Mouse (Mus musculus) kidney, adult 2 months (tissue): ENCODE data around the gene Rfx2. TPM values are rescaled to one million over a fixed set of nuclear protein-coding genes. Genes with fewer than 3 reads are reported as not detected.

ENCODE experiments used
- DNase-seq: peaks from one replicate; pipeline ENCODE4 v3.0.0; 2021
- H3K27ac ChIP-seq: fragments of 200-500 bp; 2 replicates; pipeline ENCODE4 v1.5.1; 2012; ENCODE audit warnings: low read depth, low read length, control low read depth, inconsistent platforms; ENCODE audit not compliant: insufficient read depth
- H3K27me3 ChIP-seq: fragments of 200-500 bp; replicated peaks from 2 replicates; pipeline ENCODE4 v1.6.1; 2012; ENCODE audit warnings: mild to moderate bottlenecking, moderate library complexity, low read length, inconsistent platforms; ENCODE audit not compliant: control insufficient read depth, insufficient read depth
- H3K36me3 ChIP-seq: fragments of 200-500 bp; 2 replicates; pipeline ENCODE4 v1.6.1; 2012; ENCODE audit warnings: mild to moderate bottlenecking, moderate library complexity, low read length, inconsistent platforms; ENCODE audit not compliant: control insufficient read depth, insufficient read depth
- H3K4me1 ChIP-seq: fragments of 200-500 bp; 2 replicates; pipeline ENCODE4 v1.6.1; 2011; ENCODE audit warnings: low read length; ENCODE audit not compliant: control insufficient read depth, insufficient read depth
- H3K4me3 ChIP-seq: fragments of 200-500 bp; 2 replicates; pipeline ENCODE4 v1.5.1; 2011; ENCODE audit warnings: mild to moderate bottlenecking, low read depth, low read length, control low read depth; ENCODE audit not compliant: insufficient read depth
- CTCF ChIP-seq: fragments of 200-500 bp; conservative IDR thresholded peaks from 2 replicates; pipeline ENCODE4 v1.5.1; 2011; ENCODE audit warnings: low read depth, mild to moderate bottlenecking, control low read depth, low read length, moderate library complexity, mixed read lengths; ENCODE audit not compliant: insufficient read depth, insufficient read length
- POLR2A ChIP-seq: fragments of 200-500 bp; IDR thresholded peaks from one replicate; pipeline ENCODE4 v1.6.1; 2011; ENCODE audit warnings: low read depth, low read length, control low read depth
- WGBS: fragments of 180-500 bp; shearing (Covaris S2); methylation state at CpG from one replicate; pipeline ENCODE4 v1.1.7; 2018; 5-methylcytosine and 5-hydroxymethylcytosine counted together
- polyA plus RNA-seq: library from polyadenylated mRNA; depleted of rRNA; stranded (reverse); fragments of >200 nt; gene quantifications from 2 replicates; pipeline ENCODE4 v1.2.3, GENCODE M21; 2012

Rfx2 gene
- polyA plus RNA-seq, 1 experiment = 4.8 TPM

DNA sequence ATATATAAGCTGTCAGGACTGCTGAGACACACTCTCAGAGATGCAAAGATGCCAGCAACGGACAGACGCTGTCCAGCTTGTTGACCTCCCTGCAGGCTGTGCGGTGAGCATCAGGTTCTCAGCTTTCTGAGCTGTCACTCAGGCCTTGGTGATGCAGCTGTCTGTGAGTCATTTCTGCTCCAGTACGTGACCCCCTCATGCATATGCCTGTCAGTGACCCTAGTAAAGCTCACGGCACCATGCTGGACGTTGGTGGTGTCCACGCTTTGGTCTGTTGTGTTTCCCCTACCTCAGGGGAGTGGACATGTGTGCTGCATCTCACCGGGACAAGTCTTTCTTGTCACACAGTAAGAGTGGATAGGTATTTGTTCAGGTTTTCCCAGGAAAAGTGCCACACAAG is 41.0 kb upstream of the Rfx2 start:
- Histone ChIP-seq H3K4me1 (no peaks in the 10 kb centered on the region), H3K4me3 (no peak overlapping the region), H3K27ac (no peak overlapping the region), H3K36me3 (no peaks in the 10 kb centered on the region), H3K27me3 (no peaks in the 10 kb centered on the region)
- no peak for TF ChIP-seq CTCF
- no peak for DNase-seq
- 59% methylated on average over 8 of the region's 8 CpGs for WGBS

DNA sequence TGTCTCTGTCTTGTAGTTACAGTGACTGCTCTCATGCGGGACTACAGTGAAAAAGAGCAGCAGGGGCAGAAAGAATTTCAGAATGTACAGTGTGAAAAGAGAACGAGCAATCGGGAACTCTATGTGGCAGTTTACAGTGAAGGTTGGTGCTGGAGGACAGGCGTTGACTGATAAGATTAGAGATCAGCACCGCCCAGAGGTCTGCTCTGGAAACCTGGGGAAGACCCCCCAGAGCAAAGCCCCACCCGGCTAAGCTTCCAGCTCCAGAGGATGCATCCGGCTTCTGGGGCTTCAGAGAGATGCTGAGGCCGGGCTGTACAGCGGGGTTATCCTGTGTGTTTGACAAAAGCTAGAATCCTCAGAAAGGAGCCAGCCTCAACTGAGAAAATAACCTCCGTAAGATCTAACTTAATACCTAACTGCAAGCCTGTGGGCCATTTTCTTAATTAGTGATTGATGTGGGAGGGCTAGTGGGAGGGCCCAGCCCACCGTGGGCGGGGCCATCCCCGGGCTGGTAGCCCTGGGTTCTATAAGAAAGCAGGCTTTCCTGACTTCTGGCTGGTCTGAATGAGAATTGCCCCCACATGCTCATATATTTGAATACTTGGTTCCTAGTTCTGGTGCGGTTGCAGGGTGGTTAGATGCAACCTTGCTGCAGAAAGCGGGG is 39.6 kb upstream of the Rfx2 start:
- Histone ChIP-seq H3K27ac (no peak overlapping the region), H3K4me3 (no peak overlapping the region), H3K27me3 (no peaks in the 10 kb centered on the region), H3K36me3 (no peaks in the 10 kb centered on the region), H3K4me1 (no peaks in the 10 kb centered on the region)
- no peak for DNase-seq
- WGBS = 69% methylated on average over 15 of the region's 15 CpGs
- TF ChIP-seq CTCF = no peak
- no peak for TF ChIP-seq POLR2A

DNA sequence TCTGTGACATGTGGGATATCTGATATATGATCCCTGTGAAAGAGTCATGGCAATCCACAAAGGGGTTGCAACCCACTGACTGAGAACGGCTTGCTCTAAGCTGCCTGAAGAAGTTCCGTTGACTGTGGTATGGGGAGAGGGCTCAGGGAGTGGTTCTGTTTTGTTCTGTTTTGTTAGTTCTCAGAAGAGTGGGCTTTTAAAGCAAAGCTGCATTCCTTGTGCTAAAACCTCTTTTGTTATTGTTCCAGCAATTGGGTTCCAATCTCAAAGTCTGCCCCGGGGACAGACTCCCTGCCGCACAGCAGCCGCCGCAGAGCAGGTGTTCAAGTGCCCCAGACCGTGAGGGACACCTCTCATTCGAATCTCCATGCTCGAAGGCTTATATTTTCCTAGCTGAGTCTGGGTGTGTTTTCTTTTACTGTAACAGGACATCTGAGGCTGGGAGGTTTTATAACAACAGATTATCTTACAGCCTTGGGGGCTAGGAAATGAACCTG is 38.7 kb upstream of the Rfx2 start:
- no peak overlapping the region for H3K27ac ChIP-seq
- DNase-seq = no peak
- H3K4me3 ChIP-seq = no peak overlapping the region
- TF ChIP-seq CTCF (no peak), POLR2A (no peak)
- H3K4me1 ChIP-seq = no peaks in the 10 kb centered on the region
- WGBS = 57% methylated on average over 9 of the region's 9 CpGs
- H3K27me3 ChIP-seq = no peaks in the 10 kb centered on the region
- no peaks in the 10 kb centered on the region for H3K36me3 ChIP-seq

DNA sequence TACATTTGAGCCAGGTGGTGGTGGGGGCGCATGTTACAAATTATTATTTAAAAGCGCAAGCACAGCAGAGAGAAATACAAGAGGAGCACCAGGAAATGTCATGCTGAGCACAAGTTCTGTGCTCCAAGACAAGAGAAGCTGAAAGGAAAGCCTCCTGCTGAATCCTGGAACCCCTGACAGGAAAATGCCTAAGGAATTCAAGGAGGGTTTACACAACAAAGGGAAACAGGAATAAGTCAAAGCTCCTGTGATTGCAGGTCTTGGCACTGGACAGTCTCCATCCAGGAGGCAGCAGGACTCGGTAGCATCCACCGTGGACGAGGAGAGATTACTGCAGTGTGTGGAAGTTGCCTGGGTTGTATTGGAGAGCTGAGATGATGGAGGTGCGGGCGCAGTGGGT is 35.3 kb upstream of the Rfx2 start:
- H3K27ac ChIP-seq = no peak overlapping the region
- DNase-seq = no peak
- no peaks in the 10 kb centered on the region for H3K4me1 ChIP-seq
- H3K27me3 ChIP-seq = no peaks in the 10 kb centered on the region
- TF ChIP-seq CTCF (no peak), POLR2A (no peak)
- no peaks in the 10 kb centered on the region for H3K36me3 ChIP-seq
- H3K4me3 ChIP-seq = no peak overlapping the region
- 76% methylated on average over 7 of the region's 7 CpGs for WGBS

DNA sequence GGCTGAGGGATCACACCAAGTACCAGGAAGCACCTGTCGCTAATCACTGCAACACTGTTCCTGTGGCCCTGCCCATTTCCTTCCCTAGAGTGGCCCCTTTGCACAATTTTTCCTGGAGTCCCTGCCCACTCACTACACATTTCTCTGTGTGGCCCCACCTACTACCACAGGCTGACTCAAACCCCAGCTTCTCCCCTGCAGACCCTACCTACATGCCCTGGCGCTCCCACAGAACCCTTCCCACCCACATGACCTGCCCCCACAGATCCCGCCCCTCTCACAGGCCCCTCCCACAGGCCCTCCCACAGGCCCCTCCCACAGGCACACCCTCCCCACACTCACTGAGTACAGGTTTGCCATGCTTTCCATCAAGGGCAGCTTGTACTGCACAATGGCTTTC is 30.4 kb upstream of the Rfx2 start:
- WGBS = 56% methylated on average over 3 of the region's 3 CpGs
- DNase-seq = no peak
- no peak for TF ChIP-seq CTCF
- TF ChIP-seq POLR2A = no peak
- Histone ChIP-seq H3K4me1 (no peaks in the 10 kb centered on the region), H3K27me3 (no peaks in the 10 kb centered on the region), H3K4me3 (no peak overlapping the region), H3K36me3 (no peaks in the 10 kb centered on the region), H3K27ac (no peak overlapping the region)

DNA sequence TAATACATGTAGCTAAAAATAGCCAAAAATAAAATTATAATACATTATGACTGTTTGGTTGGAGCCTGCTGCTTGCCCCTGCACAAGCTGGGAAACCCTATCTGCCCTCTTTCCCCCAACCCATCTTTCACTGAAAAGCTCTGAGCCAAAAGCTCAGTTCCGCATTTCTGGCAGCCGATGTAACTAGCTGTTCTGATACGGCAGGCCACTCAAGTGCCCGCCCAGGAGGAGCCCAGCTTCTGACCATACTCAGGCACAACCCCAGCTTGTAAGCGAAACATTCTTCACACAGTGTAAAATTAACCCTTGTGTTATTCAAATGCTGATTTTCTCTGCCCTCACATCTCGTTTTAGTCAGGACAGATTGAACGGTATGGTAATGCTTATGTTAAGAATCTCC is 28.1 kb upstream of the Rfx2 start:
- 40% methylated on average over 7 of the region's 7 CpGs for WGBS
- no peak for TF ChIP-seq CTCF
- no peak for TF ChIP-seq POLR2A

DNA sequence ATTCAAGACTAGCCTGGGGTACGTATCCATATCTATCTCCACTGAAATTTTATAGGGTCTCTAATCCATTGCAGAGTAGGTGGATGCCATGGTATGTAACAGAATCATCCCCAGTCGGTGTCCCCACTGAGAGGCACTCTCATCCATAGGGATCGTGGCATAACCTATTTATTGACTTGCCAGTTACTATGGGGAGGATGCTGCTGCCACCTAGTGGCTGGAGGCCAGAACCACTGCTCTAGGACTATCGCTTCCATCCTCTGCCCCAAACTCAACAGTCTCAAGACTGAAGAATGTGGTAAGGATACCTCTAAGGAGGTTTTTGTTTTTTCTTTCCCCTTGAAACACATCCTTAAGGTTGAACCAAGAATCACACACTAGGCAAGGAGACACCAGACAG is 27.4 kb upstream of the Rfx2 start:
- WGBS = 48% methylated on average over 4 of the region's 4 CpGs
- TF ChIP-seq POLR2A = no peak
- peak; percentile 96 for TF ChIP-seq CTCF

More for the DNA sequence above, 28.1 kb upstream of the Rfx2 start:
- no peak overlapping the region for H3K27ac ChIP-seq
- no peak overlapping the region for H3K4me3 ChIP-seq
- DNase-seq = no peak
- no peaks in the 10 kb centered on the region for H3K27me3 ChIP-seq
- H3K4me1 ChIP-seq = no peaks in the 10 kb centered on the region
- no peaks in the 10 kb centered on the region for H3K36me3 ChIP-seq

More for the DNA sequence above, 27.4 kb upstream of the Rfx2 start:
- no peak overlapping the region for H3K27ac ChIP-seq
- H3K36me3 ChIP-seq = no peaks in the 10 kb centered on the region
- H3K4me1 ChIP-seq = no peaks in the 10 kb centered on the region
- no peak overlapping the region for H3K4me3 ChIP-seq
- no peaks in the 10 kb centered on the region for H3K27me3 ChIP-seq
- peak; percentile 65 for DNase-seq
